Mouse (Mus musculus): ENCODE measurements around the gene Zfp512b. TPM values are rescaled to one million over a fixed set of nuclear protein-coding genes. Genes with fewer than 3 reads are reported as not detected.

Zfp512b gene
- total RNA-seq (2015) (3.6 and 4.7 TPM in 2 replicates), total RNA-seq (2017) (8.1 and 9.9 TPM in 2 replicates)

- ATAC-seq (ENCODE audit: poor library complexity, severe bottlenecking) = peak; percentile 52
These were observed at the start of gene Zfp512b for GRCm38 (mm10) chr2:181592231-181593041. Gene Zfp512b, minus strand, starts transcription at chr2:181592803.

GRCm38 (mm10) chr2:181635865-181636264 is 43.3 kb upstream of the Zfp512b start:
- no peak for ATAC-seq (ENCODE audit: poor library complexity, severe bottlenecking)

GRCm38 (mm10) chr2:181632624-181633023 is 40.0 kb upstream of the Zfp512b start:
- no peak for ATAC-seq (ENCODE audit: poor library complexity, severe bottlenecking)

GRCm38 (mm10) chr2:181628471-181628870 is 35.9 kb upstream of the Zfp512b start:
- no peak for ATAC-seq (ENCODE audit: poor library complexity, severe bottlenecking)

GRCm38 (mm10) chr2:181623401-181623800 is 30.8 kb upstream of the Zfp512b start:
- 0 out of 2 replicates have a peak, but pooled peaks have one; percentile 40 for ATAC-seq (ENCODE audit: poor library complexity, severe bottlenecking)

- ATAC-seq (ENCODE audit: poor library complexity, severe bottlenecking) = no peak
These were observed 26.3 kb upstream of the Zfp512b start for GRCm38 (mm10) chr2:181618761-181619495.

GRCm38 (mm10) chr2:181602367-181602766 is 9.8 kb upstream of the Zfp512b start:
- no peak for ATAC-seq (ENCODE audit: poor library complexity, severe bottlenecking)

GRCm38 (mm10) chr2:181601751-181602145 is 9.1 kb upstream of the Zfp512b start:
- no peak for ATAC-seq (ENCODE audit: poor library complexity, severe bottlenecking)

GRCm38 (mm10) chr2:181600828-181601750 is 8.5 kb upstream of the Zfp512b start:
- peak; percentile 84 for ATAC-seq (ENCODE audit: poor library complexity, severe bottlenecking)

- ATAC-seq (ENCODE audit: poor library complexity, severe bottlenecking) = no peak
These were observed 7.7 kb upstream of the Zfp512b start for GRCm38 (mm10) chr2:181600226-181600758.

- peak; percentile 43 for ATAC-seq (ENCODE audit: poor library complexity, severe bottlenecking)
These were observed 6.1 kb upstream of the Zfp512b start, which contains the start of gene Samd10 for GRCm38 (mm10) chr2:181598454-181599351. Gene Samd10, minus strand, starts transcription at chr2:181599212.

- no peak for ATAC-seq (ENCODE audit: poor library complexity, severe bottlenecking)
These were observed 4.9 kb upstream of the Zfp512b start for GRCm38 (mm10) chr2:181597378-181598061.

GRCm38 (mm10) chr2:181596221-181596960 is 3.8 kb upstream of the Zfp512b start:
- ATAC-seq (ENCODE audit: poor library complexity, severe bottlenecking) = no peak

- ATAC-seq (ENCODE audit: poor library complexity, severe bottlenecking) = no peak
These were observed 2.5 kb upstream of the Zfp512b start for GRCm38 (mm10) chr2:181594946-181595696.

- no peak for ATAC-seq (ENCODE audit: poor library complexity, severe bottlenecking)
These were observed 1.3 kb upstream of the Zfp512b start for GRCm38 (mm10) chr2:181593937-181594336.

- ATAC-seq (ENCODE audit: poor library complexity, severe bottlenecking) = peak; percentile 41
These were observed 429 bp upstream of the Zfp512b start for GRCm38 (mm10) chr2:181593042-181593421.

GRCm38 (mm10) chr2:181591528-181592085 is 996 bp downstream of the Zfp512b start, which contains the start of gene Prpf6:
Gene Prpf6, plus strand, starts transcription at chr2:181591868.
- no peak for ATAC-seq (ENCODE audit: poor library complexity, severe bottlenecking)
